ENCODE assay signal across 25 mouse cellular contexts in genomic region chr17:57066908-57067307, GRCm38 (mm10). TPM values are rescaled to one million over a fixed set of nuclear protein-coding genes. Genes with fewer than 3 reads are reported as not detected.
"Had no signal": no experiment of that assay in that cellular context is flagged by ENCODE, and none has a peak within 500 bp of the region (broad histone marks: within the 10 kb centered on the region; RNA-seq: fewer than 3 reads in every experiment).

No protein-coding gene starts in this region.

- ATAC-seq: midbrain, embryonic 16.5 days had no signal

- H3K27ac ChIP-seq: liver, embryonic 15.5 days; midbrain, embryonic 10.5 days; midbrain, embryonic 12.5 days; neural tube, embryonic 12.5 days; stomach, embryonic 15.5 days; stomach, postnatal 0 days had no signal

- H3K9me3 ChIP-seq: liver, embryonic 15.5 days; megakaryocyte, embryonic 14.5 days; midbrain, embryonic 10.5 days; midbrain, embryonic 12.5 days; neural tube, embryonic 12.5 days; stomach, embryonic 15.5 days had no signal

- DNase-seq: lung, adult 18-20 months; lung, embryonic 14.5 days; lung, postnatal 10 days; lung, postnatal 4 days; midbrain, embryonic 14.5 days; right cerebral cortex, postnatal 25 days; right cerebral cortex, postnatal 4 days; spleen, adult 18-20 months; thymus, adult 2 months; thymus, postnatal 25 days; thymus, postnatal 4 days had no signal

- H3K4me2 ChIP-seq: liver, embryonic 15.5 days; lung, embryonic 14.5 days; midbrain, embryonic 12.5 days; neural tube, embryonic 12.5 days; stomach, embryonic 15.5 days had no signal

- H3K4me3 ChIP-seq: liver, embryonic 15.5 days; megakaryocyte, embryonic 14.5 days; midbrain, embryonic 10.5 days; midbrain, embryonic 12.5 days; myocyte; neural tube, embryonic 12.5 days; stomach, embryonic 15.5 days had no signal

- H3K9ac ChIP-seq: liver, embryonic 15.5 days; lung, embryonic 14.5 days; midbrain, embryonic 12.5 days; neural tube, embryonic 12.5 days; stomach, embryonic 15.5 days had no signal

- H3K36me3 ChIP-seq: liver, embryonic 15.5 days; midbrain, embryonic 10.5 days; midbrain, embryonic 12.5 days; neural tube, embryonic 12.5 days had no signal

RNA-seq across cellular contexts. Expression of gene Crb3, which starts 8.0 kb away (rescaled TPM):
- polyA plus RNA-seq: myocyte had no signal

RNA-seq across cellular contexts. Expression of gene Slc25a41, which starts 25.5 kb away (rescaled TPM):
- total RNA-seq: neutrophil, adult 5-6 weeks had no signal
- polyA plus RNA-seq: liver, embryonic 15.5 days; lung, embryonic 16.5 days; midbrain, embryonic 14.5 days; midbrain, embryonic 16.5 days; myocyte; neural tube, embryonic 14.5 days; small intestine, adult 2 months; stomach, embryonic 15.5 days; stomach, postnatal 0 days; urinary bladder, adult 2 months had no signal
